Mouse (Mus musculus) regulatory T cell (primary cell): ENCODE data around the gene Ap2a2.
"Not testable (repeated sequence)": the region's sequence is repeated elsewhere in the genome, so short reads cannot be mapped to it uniquely, and the experiment has no call there.

Experiments used
- in situ Hi-C: fragments of 300-600 bp; cut with MboI, MseI; formaldehyde crosslinking; loops from one replicate; pipeline ENCODE4 v1.15.1; 2025; ENCODE audit warnings: high pct_unique_total_duplicates

Gene Ap2a2

DNA sequence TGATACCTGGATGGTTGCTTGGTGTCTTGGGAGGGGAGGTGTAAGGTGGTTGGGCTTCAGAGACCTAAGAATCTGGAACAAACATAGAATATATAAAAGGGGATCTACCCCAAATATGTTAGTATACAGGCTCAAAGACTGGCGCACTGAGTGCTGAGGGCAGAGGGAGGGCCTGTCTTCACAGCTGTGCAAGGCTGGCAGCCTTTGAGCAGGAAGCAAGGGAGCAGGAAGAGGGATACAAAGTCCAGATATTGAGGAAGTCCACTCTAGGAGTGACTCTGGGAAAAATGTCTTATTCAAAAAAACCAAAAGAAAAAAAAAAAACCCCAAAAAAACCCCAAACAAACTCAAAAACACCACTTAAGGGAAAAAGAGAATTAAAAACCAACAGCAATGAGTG, 30.1 kb downstream of the Ap2a2 start:
- in situ Hi-C loops = no loop called here

DNA sequence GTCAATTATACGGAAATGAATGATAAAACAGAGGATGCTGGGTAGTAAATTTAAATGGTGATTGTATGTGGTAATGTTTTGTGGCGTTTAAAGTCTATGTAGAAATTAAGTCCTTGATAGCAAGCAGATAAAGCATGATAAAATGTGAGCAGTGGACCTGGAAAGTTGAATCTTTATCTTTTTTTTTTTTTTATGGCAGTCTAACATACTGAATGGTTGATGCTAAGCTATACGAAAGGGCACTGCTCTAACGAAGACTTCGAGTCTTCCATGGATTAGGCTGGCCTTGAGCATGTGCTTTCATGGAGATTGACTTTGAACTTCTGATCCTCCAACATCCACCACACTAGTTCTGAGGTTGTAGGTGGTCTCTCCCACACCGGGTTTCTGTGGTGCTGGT, 31.1 kb downstream of the Ap2a2 start:
- in situ Hi-C loops = no loop called here

DNA sequence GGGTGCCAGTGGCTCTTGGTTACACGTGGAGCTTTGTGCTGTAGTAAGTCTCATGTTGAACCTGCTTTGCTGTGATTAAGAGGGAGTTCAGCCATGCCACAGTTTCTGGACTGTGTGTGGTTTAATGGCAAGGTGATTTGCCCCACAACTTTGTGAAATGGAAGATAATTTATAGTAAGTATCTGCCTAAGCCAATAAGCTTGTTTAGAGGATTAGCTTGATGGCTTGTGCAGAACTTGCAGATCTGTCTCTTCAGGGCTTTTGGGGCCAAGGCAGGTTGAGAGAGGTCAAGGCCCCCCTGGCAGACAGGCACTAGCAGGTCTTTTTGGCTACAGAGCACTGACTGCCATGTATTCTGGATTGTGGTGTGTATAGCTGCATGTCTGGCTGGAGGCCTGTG, 35.0 kb downstream of the Ap2a2 start:
- in situ Hi-C loops = no loop called here

DNA sequence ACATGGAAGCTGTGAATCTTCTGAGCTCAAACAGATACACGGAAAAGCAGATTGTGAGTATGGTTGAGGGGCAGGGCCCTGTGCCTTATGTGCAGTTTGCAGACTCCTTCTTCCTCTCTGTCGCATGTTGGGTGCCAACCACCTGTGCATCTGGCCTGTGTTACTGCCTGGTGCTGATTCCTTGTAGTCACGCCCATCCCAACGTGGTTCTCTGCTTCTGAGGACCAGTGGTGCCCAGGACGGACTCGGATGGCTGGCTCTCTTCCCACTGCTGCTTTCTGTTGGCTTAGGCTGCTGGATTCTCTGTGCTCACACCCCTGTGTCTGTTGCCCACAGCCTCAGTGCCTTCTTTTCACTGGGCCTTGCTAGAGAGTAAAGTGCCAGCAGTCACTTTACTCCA, 35.6 kb downstream of the Ap2a2 start:
- in situ Hi-C loops = no loop called here

DNA sequence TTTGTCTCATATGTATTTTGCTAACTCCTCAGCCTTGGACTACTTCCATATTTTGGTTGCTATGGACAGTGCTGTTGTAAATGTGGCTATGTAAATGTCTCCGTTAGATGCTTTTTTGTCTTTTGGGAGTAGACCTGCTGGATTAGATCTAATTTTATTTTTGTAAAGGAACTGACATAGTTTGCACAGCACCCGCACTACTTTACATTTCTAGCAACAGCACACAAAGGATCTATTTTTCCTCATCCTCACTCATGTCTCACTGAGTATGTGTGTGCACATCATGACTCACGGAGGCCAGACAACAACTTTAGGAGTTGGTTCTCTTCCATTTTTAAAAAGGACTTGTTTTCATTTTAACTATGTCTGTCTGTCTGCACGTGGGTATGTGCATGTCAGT, 45.7 kb downstream of the Ap2a2 start:
- in situ Hi-C loops = no loop called here

DNA sequence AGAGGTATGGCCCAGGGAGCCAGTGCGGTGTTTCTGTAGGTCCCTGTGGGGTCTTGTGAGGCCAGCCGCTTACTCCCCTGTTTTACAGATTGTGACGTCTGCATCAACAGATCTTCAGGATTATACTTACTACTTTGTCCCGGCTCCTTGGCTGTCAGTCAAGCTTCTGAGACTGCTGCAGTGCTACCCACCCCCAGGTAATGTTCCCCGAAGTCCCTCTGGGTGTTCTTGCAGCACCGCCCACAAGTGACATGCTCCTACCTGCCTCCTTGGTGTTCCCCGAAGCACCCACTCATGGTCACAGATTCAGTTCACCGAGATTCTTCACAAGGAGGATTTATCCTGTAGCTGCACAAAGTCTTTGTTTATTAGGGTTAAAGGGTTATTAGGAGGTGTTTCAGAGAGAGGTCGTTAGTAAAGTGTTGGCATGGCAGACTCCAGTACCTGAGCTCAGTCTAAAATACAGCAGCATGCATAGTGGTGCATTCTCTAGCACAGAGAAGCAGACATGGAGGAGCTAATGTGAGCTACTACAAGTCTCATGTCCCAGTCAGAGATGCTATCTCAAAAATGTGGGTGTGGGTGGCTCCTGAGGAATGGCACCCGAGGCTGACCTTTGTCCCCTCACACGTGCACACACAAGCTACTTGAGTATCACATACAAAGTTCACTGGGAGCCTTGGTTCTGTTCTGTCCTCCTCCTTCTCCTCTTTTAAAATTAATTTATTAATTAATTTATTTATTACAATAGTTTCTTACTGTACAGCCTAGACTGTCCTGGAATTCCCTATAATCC, 47.9 kb downstream of the Ap2a2 start:
- in situ Hi-C loops = no loop called here

DNA sequence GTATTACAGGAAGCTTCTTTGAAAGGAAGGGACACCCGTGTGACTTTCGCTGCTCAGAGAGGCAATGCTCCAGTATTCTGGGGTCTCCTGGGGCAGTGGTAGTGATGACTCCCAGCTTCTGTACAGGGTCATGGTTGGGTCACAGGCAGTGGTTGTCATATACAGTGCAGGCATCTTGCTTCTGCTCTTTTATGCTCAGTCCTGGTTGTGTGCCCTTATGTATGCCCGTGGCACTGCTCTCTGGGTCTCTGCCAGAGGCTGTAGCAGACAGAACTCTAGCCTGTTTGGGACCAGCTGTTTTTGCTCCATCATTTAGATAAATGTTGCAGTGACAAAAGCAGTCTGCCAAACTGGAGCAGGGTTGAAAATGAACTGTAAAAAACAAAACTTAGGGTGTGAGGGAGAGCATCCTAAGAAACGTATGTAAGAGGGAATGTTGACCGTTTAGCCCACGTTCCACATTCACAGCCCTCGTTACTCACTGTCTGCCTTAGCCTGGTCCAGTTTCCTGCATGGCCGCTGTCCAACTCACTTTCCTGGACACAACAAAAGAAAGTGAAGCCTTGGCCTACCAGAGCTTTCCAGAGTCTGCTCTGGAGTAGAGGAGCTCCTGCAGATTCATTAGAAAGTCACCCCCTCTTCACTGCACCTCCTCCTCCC, 49.9 kb downstream of the Ap2a2 start:
- in situ Hi-C loops = no loop called here

DNA sequence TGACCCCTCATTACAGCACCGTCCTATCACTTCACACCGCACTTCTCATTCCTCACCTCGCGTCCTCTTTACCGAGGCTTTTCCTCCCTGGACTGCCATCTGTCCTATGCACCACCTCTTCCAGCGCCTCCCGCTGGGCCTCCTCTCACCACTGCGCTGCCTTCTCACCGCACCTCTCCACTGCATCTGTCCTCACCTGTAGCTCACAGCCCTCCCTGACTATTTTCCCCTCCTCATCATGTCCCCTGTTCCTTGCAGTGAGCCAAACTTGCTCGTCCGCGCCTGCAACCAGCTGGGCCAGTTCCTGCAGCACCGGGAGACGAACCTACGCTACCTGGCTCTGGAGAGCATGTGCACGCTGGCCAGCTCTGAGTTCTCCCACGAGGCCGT, 50.4 kb downstream of the Ap2a2 start:
- in situ Hi-C loops = no loop called here

DNA sequence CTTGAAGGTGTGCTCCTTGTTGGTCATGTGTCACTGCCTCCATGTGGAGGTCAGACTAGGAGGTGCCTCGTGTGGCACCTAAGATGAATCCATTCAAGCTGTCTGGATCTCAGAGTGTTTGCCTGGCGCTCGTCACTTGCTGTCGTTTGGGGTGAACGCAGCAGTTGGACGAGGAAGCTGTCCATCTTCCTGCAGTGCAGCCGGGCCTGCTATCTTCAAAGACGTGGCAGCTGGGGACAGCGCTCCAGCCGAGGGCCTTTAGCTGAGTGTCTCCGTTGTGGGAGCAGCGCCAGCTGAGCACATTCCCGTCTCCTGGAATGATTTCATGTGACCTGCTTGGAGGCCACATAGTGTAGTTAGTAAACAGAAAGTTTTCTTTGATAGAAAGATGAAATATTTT, 50.8 kb downstream of the Ap2a2 start:
- in situ Hi-C loops = no loop called here

DNA sequence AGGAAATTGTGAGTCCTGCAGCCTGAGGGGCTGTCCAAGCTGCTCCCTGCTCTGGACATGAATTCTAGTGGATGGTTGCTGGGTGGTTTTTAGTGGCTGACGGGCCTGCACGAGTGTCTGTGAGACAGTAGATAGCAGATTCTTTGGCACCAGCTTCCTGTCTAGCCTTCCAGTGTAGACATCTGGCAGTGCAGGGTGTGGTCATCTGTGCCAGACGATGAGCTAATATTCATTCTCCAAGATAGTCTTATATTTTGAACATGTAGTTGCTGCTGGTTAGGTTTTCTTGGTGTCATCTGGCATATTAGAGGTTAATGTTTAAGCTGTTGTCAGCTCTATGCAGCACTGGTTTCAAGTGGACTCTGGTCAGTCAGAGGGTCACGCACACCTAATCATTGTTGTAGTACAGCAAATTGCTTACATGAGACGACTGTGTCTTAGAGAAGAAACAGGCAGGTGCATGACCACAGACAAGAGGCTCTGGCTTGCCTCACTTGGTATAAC, 52.4 kb downstream of the Ap2a2 start:
- in situ Hi-C loops = no loop called here

DNA sequence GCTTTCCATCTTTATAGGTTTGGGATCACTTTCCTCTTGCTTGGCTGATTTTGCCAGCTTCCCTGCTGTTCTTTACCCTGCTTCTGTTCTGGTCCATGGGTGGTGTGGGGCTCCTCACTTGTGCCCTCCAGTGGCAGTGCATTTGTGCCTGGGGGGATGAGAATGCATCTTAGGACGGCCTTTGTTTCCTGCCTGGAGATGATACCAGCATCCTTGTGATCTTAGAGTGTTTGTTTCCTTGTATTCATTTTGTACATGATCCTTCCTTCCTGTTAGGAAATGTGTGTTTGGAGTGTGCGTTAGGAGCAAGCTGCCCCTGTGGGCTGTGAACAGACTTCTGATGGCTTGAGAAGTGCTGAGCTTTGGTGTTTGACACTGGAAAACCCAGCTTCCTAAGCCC, 62.2 kb downstream of the Ap2a2 start:
- in situ Hi-C loops = no loop called here

DNA sequence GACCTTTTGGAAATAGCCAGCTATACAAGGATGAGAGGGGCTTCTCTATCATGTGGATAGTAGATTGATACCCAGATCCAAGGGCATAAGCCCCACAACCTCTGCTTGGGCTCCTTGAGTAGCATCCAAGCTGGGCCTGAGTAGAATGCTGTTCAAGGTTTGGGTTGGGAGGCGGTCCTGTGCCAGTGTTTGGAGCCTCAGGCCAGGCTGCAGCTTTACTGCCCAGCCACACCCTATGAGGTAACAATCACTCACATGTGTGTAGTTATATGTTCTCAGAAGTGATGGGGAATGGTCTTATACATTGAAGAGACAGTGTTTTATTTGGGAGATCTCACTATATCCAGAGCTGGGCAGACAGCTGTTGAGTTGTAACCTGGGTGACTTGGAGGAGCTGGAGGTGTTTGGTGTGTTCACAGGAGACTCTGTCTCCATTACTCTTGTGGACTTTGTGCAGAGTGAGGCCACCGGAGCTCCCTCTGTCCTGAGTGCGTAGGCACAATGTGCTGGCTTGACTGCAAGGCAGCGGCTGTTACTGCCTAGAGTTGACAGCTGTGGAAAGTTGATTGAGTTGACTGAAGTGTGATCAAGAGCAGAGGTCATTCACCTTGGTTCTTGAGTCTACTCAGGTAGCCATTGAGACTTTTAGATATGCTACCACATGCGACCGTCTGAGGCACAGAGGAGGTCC, 63.3 kb downstream of the Ap2a2 start:
- in situ Hi-C loops = no loop called here

DNA sequence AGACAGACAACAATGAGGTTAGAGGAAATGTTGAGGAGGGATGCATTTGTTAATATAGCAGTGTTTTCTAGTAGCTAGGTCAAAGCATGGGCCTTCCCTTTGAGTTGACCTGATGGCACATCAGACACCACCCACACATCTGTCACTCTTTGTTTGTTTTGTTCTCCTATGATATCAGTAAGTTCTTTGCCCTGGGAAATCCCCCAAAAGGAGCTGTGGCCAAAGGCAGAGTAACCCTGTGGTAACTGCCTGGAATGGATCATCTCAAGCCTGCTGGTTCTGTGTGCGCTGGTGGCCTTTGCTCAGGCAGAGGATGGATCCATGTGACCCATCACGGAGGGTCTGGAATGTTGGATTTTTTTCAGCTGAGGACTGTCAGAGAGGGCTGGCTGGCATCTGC, 66.0 kb downstream of the Ap2a2 start:
- in situ Hi-C loops = no loop called here

DNA sequence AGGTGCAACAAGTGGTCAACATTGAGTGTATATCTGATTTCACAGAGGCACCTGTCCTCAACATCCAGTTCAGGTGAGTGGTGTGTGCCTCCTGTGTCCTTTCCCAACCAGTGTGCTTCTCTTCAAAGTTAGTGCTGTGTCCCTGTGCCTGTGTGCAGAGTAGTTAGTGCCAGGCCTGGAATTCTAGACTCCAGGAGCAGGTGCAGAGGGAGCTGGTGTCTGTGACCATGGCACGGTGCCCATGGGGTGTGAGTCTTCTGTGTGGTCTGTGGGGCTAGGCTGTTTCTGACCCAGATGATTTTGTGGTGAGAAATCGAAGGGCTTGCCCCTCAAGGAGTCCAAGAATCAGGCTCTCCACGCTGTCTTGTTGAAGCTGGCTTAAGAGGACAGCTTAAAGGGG, 67.3 kb downstream of the Ap2a2 start:
- in situ Hi-C loops = no loop called here

DNA sequence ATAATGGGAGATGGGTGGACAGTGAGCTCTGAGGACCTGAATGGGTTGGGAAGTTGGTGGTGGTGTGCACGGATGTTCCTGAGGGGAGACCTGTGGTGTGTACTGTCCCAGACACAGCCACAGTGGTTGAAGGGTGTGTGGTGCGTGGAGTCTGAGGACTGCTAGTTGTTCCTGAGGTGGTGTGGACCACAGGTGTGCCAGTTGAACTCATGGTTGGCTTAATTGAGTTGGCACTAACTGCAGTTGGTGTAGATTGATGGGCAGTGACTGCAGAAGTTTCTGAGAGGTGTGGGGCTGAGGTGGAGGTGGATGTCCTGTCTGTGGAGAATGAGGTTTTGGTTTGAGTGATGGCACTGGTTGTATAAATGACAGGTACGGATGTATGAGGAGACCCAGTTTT, 76.1 kb downstream of the Ap2a2 start:
- in situ Hi-C loops = not testable (repeated sequence)

DNA sequence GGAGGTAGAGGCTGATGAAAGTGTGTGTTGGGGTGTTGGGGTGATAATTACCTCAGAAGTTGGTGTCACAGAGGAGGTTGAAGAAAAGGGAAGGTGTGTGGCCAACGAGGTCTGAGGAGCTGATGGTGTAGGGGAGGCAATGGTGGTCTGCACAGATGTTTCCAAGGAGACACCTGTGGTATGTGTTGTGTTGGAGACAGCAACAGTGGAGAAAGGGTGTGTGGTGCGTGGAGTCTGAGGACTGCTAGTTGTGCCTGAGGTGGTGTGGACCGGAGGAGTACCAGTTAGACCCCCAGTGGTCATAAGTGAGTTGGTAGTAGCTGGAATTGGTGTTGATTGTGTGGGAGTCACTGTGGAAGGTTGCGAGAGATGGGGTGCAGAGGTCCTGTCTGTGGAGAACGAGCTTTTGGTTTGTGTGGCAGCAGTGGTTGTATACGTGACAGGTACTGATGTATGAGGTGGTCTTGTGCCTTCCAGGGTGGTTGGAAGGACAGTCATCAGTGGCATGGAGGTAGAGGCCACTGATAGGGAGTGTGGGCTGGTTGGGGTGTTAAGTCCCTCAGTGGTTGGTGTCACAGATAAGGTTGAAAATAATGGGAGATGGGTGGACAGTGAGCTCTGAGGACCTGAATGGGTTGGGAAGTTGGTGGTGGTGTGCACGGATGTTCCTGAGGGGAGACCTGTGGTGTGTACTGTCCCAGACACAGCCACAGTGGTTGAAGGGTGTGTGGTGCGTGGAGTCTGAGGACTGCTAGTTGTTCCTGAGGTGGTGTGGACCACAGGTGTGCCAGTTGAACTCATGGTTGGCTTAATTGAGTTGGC, 76.8 kb downstream of the Ap2a2 start:
- in situ Hi-C loops = not testable (repeated sequence)

DNA sequence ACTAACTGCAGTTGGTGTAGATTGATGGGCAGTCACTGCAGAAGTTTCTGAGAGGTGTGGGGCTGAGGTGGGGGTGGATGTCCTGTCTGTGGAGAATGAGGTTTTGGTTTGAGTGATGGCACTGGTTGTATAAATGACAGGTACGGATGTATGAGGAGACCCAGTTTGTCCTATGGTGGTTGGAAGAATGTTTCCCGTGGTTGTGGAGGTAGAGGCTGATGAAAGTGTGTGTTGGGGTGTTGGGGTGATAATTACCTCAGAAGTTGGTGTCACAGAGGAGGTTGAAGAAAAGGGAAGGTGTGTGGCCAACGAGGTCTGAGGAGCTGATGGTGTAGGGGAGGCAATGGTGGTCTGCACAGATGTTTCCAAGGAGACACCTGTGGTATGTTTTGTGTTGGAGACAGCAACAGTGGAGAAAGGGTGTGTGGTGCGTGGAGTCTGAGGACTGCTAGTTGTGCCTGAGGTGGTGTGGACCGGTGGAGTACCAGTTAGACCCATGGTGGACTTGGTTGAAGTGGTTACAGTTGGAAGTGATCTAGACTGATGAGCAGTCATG, 77.4 kb downstream of the Ap2a2 start:
- in situ Hi-C loops = not testable (repeated sequence)

DNA sequence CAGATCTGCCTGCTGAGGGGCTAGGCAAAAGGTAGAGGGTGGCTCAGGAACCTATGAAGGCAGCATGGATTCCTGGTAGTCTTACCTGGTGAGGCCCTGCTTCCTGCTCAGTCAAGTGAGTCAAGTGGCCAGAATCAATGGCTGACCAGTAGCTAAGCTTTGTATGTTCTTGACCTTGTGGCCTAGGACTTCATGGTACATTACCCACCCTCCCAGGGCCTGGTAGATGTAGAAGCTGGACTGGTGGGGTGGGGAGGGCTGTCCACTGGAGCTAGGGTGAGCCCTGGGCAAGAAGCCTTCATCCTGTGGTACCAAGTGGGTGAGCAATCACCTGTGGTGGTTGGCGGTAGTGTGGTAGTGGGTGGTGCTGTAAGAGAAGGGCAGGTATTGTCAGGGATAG, 80.4 kb downstream of the Ap2a2 start:
- in situ Hi-C loops = no loop called here

DNA sequence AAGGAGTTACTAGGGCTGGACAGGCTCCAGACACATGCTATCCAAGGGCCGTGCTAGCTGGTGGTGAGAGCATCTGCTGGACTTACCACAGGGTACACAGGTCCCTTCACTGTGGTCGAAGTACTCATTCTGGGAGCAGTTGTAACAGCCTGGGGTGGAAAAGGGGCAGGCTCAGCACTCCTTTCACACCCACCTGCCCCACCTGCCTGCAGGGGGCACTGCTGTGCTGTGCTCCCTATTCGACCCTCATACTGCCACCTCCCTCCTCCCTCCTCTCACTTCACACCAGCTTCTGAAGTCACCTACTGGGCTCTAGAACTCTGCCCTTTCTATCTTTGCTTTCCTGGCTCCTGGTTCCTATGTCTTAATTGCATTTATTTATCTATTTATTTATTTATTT, 81.2 kb downstream of the Ap2a2 start:
- in situ Hi-C loops = no loop called here

DNA sequence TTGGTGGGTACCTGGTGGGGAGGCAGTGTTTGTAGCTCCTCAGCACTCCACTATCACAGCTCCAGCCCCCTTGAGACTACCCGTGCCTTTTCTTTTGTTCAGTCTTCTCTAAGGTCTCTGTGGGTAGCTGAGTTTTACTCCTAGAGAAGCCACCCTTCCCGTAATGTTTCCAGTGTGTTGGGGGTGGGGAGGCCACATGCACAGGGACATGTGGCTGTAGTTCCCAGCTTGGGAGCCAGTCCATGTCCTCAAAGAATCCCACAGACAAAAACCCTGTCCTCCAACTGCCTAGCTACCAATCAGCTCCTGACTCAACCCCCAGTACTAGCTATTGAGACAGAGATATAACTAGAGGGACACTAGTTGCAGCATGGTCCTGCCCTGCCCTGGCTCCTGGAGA, 85.1 kb downstream of the Ap2a2 start:
- in situ Hi-C loops = no loop called here

DNA sequence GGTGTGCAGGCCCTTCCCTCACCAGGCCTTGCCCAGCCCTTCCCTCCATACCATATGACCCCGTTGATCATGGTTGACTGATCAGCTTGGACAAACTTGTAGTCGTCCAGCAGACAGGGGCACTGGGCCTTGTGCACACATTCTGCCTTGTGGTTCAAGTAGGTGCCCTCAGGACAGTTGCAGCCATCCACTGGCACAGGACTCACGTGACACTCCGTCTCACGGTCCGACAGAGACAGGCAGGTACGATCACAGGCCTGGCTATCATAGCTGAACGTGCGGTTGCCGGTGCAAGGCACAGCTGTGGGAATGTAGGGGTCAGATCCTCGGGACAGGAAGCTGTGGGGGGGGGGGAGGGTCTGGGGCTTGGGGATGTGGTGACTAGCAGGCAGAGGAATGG, 85.8 kb downstream of the Ap2a2 start:
- in situ Hi-C loops = no loop called here
